Mouse (Mus musculus) erythroblast, embryonic 14.5 days (primary cell): Measurements from ENCODE around the gene Hipk4.

ENCODE experiments used
- GATA1 ChIP-seq: IDR thresholded peaks from 2 replicates; pipeline ENCODE4 v1.6.1; 2012; ENCODE audit warnings: low read length, inconsistent platforms, mixed read lengths
- TAL1 ChIP-seq: IDR thresholded peaks from 3 replicates; pipeline ENCODE4 v1.6.1; 2012; ENCODE audit warnings: low read length, inconsistent platforms, mixed read lengths

GRCm38 (mm10) chr7:27501620-27502019, 21.4 kb upstream of the Hipk4 start:
- TF ChIP-seq TAL1 (no peak), GATA1 (no peak)
